Mouse (Mus musculus): Measurements from ENCODE around the gene Pck1. TPM values are rescaled to one million over a fixed set of nuclear protein-coding genes. Genes with fewer than 3 reads are reported as not detected.

Gene Pck1
- polyA plus RNA-seq, 2 experiments = 0.16 to 0.18 TPM

DNA sequence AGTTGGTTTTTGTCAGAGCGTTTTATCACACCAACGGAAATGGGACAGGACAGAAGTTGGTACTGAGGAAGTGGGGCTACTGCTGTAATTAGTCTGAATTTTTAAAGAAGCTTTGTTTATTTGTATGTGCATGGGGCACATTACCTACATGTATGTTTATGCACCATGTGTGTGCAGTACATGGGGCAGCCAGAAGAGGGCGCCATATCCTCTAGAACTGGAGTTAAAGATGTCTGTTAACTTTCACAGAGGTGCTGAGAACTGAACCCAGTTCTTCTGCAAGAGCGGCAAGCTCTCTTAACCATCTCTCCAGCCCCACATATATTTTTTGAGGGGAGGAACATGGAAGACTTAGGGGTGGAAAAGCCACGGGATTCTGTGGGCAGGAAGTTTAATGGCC, 22.9 kb downstream of the Pck1 start:
- H3K4me1 ChIP-seq (replicated peaks; ENCODE audit: control insufficient read depth in 2 of 2, insufficient read depth in 2 of 2, low read length in 1 of 2) = peaks cover 0 to 21% of the 10 kb centered on the region in 2 experiments; a peak in 2 of 4 replicates
- no peak overlapping the region for H3K4me2 ChIP-seq (ENCODE audit: low read depth)
- no peak for ATAC-seq (ENCODE audit: insufficient read depth)
- peaks cover 6% of the 10 kb centered on the region; the same call in 1 of the 2 replicates for H3K27me3 ChIP-seq (ENCODE audit: control insufficient read depth, insufficient read depth, low read length)
- TF ChIP-seq CTCF (IDR thresholded peaks at IDR 0.05; ENCODE audit: low read depth) (peak; percentile 41), EP300 (IDR thresholded peaks at IDR 0.05; ENCODE audit: low read depth) (no peak)
- DNase-seq (ENCODE audit: low read depth in 3 of 3, low spot score in 3 of 3) = no peak
- H3K4me3 ChIP-seq (ENCODE audit: insufficient read depth in 1 of 2, low read depth in 2 of 2, low read length in 2 of 2) = no peak overlapping the region
- no peak overlapping the region for H3K9ac ChIP-seq (replicated peaks)
- 69% methylated on average over 5 of the region's 5 CpGs for WGBS (ENCODE audit: insufficient replicate concordance)
- H3K27ac ChIP-seq = no peak overlapping the region
- H3K36me3 ChIP-seq (replicated peaks; ENCODE audit: control insufficient read depth, insufficient read depth, low read depth) = no peaks in the 10 kb centered on the region
- H3K9me3 ChIP-seq (ENCODE audit: control insufficient read depth, low read length) = no peaks in the 10 kb centered on the region

GRCm38 (mm10) chr2:173177481-173177880, 24.6 kb downstream of the Pck1 start:
- H3K36me3 ChIP-seq (replicated peaks; ENCODE audit: control insufficient read depth, insufficient read depth, low read depth) = no peaks in the 10 kb centered on the region
- no peaks in the 10 kb centered on the region for H3K9me3 ChIP-seq (ENCODE audit: control insufficient read depth, low read length)
- H3K4me2 ChIP-seq (ENCODE audit: low read depth) = no peak overlapping the region
- H3K27me3 ChIP-seq (ENCODE audit: control insufficient read depth, insufficient read depth, low read length) = no peaks in the 10 kb centered on the region; the same call in 1 of the 2 replicates
- no peak overlapping the region for H3K9ac ChIP-seq (replicated peaks)
- no peak for DNase-seq (ENCODE audit: low read depth in 3 of 3, low spot score in 3 of 3)
- WGBS (ENCODE audit: insufficient replicate concordance) = 21% methylated on average over 5 of the region's 5 CpGs
- H3K27ac ChIP-seq = no peak overlapping the region
- ATAC-seq (ENCODE audit: insufficient read depth) = no peak
- no peak overlapping the region for H3K4me3 ChIP-seq (ENCODE audit: insufficient read depth in 1 of 2, low read depth in 2 of 2, low read length in 2 of 2)
- H3K4me1 ChIP-seq (replicated peaks; ENCODE audit: control insufficient read depth in 2 of 2, insufficient read depth in 2 of 2, low read length in 1 of 2) = peaks cover 0 to 12% of the 10 kb centered on the region in 2 experiments; a peak in 2 of 4 replicates
- TF ChIP-seq CTCF (IDR thresholded peaks at IDR 0.05; ENCODE audit: low read depth) (no peak), EP300 (IDR thresholded peaks at IDR 0.05; ENCODE audit: low read depth) (no peak)

DNA sequence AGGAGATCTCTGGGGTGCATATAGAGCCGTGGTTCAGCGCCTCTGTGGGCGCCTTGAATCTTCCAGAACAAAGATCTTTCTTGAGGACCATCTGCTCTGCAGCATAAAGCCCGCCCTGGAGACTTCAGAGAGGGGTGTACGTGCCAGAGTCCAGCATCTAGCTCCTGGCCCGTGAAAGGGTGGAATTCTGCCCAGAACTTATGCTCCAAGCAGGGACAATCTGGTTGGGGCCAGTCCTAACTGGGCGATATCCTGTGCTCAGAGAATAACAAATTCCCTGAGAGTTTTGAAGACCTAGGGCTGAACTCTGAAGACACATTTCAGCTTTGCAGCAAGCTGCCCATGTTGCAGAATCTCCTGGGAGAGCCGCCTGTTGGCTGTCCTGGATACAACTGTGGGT, 25.1 kb downstream of the Pck1 start:
- Histone ChIP-seq H3K4me1 (replicated peaks; ENCODE audit: control insufficient read depth in 2 of 2, insufficient read depth in 2 of 2, low read length in 1 of 2) (peaks cover 0 to 9% of the 10 kb centered on the region in 2 experiments; a peak in 2 of 4 replicates), H3K36me3 (replicated peaks; ENCODE audit: control insufficient read depth, insufficient read depth, low read depth) (no peaks in the 10 kb centered on the region), H3K9me3 (ENCODE audit: control insufficient read depth, low read length) (no peaks in the 10 kb centered on the region), H3K27me3 (ENCODE audit: control insufficient read depth, insufficient read depth, low read length) (no peaks in the 10 kb centered on the region; the same call in 1 of the 2 replicates), H3K27ac (no peak overlapping the region), H3K9ac (replicated peaks) (no peak overlapping the region), H3K4me2 (ENCODE audit: low read depth) (no peak overlapping the region), H3K4me3 (ENCODE audit: insufficient read depth in 1 of 2, low read depth in 2 of 2, low read length in 2 of 2) (no peak overlapping the region)
- DNase-seq (ENCODE audit: low read depth in 3 of 3, low spot score in 3 of 3) = no peak
- WGBS (ENCODE audit: insufficient replicate concordance) = 52% methylated on average over 8 of the region's 8 CpGs
- no peak for ATAC-seq (ENCODE audit: insufficient read depth)
- TF ChIP-seq CTCF (IDR thresholded peaks at IDR 0.05; ENCODE audit: low read depth) = no peak
- no peak for TF ChIP-seq EP300 (IDR thresholded peaks at IDR 0.05; ENCODE audit: low read depth)

DNA sequence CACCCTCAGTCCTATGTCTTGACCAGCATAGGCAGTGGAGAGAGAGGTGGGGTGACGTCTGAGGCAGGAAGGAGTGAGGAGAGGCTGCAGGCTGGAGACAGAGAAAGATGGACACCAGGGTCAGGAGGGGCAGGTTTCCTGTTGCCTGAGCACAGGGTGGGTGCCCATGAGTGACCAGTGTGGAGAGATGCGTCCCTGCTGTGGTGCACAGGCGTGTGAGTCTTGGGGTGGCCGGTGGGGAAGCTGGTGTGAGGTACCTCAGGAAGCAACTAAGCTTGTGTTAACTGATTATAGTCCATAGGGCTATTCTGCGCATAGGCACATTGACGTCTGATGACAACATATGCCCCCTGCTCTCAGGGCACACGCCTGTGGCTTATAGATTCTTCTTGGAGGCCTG, 26.2 kb downstream of the Pck1 start:
- no peak for ATAC-seq (ENCODE audit: insufficient read depth)
- TF ChIP-seq CTCF (IDR thresholded peaks at IDR 0.05; ENCODE audit: low read depth) (no peak), EP300 (IDR thresholded peaks at IDR 0.05; ENCODE audit: low read depth) (no peak)
- Histone ChIP-seq H3K9ac (replicated peaks) (no peak overlapping the region), H3K4me2 (ENCODE audit: low read depth) (no peak overlapping the region), H3K9me3 (ENCODE audit: control insufficient read depth, low read length) (no peaks in the 10 kb centered on the region), H3K27ac (no peak overlapping the region), H3K4me1 (replicated peaks; ENCODE audit: control insufficient read depth in 2 of 2, insufficient read depth in 2 of 2, low read length in 1 of 2) (no peaks in the 10 kb centered on the region; a peak in 1 of 4 replicates), H3K27me3 (ENCODE audit: control insufficient read depth, insufficient read depth, low read length) (no peaks in the 10 kb centered on the region; the same call in 1 of the 2 replicates), H3K4me3 (ENCODE audit: insufficient read depth in 1 of 2, low read depth in 2 of 2, low read length in 2 of 2) (no peak overlapping the region), H3K36me3 (replicated peaks; ENCODE audit: control insufficient read depth, insufficient read depth, low read depth) (no peaks in the 10 kb centered on the region)
- DNase-seq (ENCODE audit: low read depth in 3 of 3, low spot score in 3 of 3) = no peak
- 51% methylated on average over 7 of the region's 7 CpGs for WGBS (ENCODE audit: insufficient replicate concordance)

DNA sequence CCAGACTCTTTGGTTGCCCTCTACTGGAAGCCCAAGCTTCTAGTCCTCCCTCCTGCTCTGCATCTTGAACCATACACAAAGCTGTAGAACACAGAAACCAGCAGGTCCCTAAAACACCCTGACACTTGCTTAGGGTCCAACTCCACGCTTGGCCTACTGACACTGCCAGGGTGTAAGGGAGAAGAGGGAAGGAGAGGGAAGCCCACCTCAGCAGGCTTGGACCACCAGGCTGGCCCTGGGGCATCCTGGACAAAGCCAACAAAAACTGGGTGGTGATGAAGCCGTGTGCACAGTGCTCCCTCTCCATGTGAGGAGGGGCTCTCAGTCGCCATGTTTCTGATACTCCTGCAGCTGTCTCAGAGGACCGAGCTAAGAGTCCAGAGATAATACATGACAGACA, 27.2 kb downstream of the Pck1 start:
- TF ChIP-seq EP300 (IDR thresholded peaks at IDR 0.05; ENCODE audit: low read depth) = no peak
- TF ChIP-seq CTCF (IDR thresholded peaks at IDR 0.05; ENCODE audit: low read depth) = no peak
- Histone ChIP-seq H3K4me2 (ENCODE audit: low read depth) (no peak overlapping the region), H3K27ac (no peak overlapping the region), H3K36me3 (replicated peaks; ENCODE audit: control insufficient read depth, insufficient read depth, low read depth) (no peaks in the 10 kb centered on the region), H3K27me3 (ENCODE audit: control insufficient read depth, insufficient read depth, low read length) (no peaks in the 10 kb centered on the region; the same call in 1 of the 2 replicates), H3K4me3 (ENCODE audit: insufficient read depth in 1 of 2, low read depth in 2 of 2, low read length in 2 of 2) (no peak overlapping the region), H3K9ac (replicated peaks) (no peak overlapping the region), H3K9me3 (ENCODE audit: control insufficient read depth, low read length) (no peaks in the 10 kb centered on the region), H3K4me1 (replicated peaks; ENCODE audit: control insufficient read depth in 2 of 2, insufficient read depth in 2 of 2, low read length in 1 of 2) (no peaks in the 10 kb centered on the region)
- 52% methylated on average over 4 of the region's 4 CpGs for WGBS (ENCODE audit: insufficient replicate concordance)
- no peak for DNase-seq (ENCODE audit: low read depth in 3 of 3, low spot score in 3 of 3)
- ATAC-seq (ENCODE audit: insufficient read depth) = no peak

Data from liver, embryonic 14.5 days (tissue).